Mouse (Mus musculus): ENCODE data around the gene BC055324. TPM values are rescaled to one million over a fixed set of nuclear protein-coding genes. Genes with fewer than 3 reads are reported as not detected.

BC055324 gene
- total RNA-seq, 2 experiments from 2014 or later: 0.96 to 1.2 TPM

- no peak for DNase-seq (ENCODE audit: low spot score in 2 of 2)
- intact Hi-C loops (cut with DNase I): no loop called here
Measured at GRCm38 (mm10) chr1:163964008-163964689, 30.4 kb downstream of the BC055324 start.

GRCm38 (mm10) chr1:163958036-163958435 lies 36.6 kb downstream of the BC055324 start:
- intact Hi-C loops (cut with DNase I): no loop called here
- DNase-seq (ENCODE audit: low spot score in 2 of 2): no peak

DNA sequence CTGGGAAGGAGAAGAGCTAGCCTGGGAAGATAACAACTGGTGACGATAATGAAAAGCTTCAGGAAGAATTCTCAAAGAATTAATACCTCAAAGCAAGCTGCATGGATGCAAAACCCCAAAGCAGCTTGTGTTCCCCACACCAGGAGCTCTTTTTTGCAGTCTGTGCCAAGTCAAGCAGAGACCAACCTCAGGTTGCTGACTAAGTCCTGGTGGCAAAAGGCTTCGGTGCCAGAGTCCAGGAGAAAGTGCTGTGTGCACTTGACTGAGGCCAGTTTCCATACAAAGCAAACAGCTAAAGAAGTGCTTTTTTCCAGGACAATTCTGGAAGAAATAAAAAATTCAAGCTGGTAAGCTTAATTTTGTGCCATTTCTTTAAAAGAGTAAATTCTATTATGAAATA lies 41.2 kb downstream of the BC055324 start:
- no peak for DNase-seq (ENCODE audit: low spot score in 2 of 2)
- intact Hi-C loops (cut with DNase I): no loop called here

DNA sequence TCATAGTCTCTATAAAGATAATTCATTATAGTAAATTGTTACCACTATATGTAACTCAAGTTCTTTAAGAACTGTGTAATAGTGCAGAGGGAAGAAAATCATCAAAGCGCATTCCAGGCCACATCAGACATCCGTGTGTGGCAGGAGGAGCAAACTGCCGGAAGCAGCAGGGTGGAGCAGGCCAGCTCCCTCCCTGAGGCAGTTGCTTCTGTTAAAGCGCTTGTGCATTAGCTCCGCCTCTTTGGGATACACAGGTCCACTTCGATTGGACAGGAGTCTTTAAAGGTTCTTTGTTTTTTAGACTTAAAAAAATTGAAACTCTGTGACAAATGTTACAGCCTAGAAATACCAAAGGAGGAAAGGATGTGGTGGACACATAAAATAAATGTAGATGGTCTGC lies 52.5 kb downstream of the BC055324 start:
- DNase-seq (ENCODE audit: low spot score in 2 of 2): no peak
- intact Hi-C loops (cut with DNase I): no loop called here

DNA sequence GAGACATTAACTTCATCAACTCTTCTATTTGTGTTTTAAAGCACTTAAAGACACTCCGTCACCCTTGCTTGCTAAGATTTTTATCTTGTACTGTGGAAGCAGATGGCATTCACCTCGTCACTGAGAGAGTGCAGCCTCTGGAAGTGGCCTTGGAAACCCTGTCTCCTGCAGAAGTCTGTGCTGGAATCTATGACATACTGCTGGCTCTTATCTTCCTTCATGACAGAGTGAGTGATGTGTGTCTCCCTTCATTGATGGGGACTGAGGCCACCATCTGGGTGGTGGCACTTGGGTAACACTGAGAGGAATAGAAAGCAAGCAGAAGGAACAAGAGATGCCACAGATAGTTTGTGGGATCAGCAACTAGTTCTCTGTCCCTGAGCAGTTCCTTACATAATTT lies 60.0 kb downstream of the BC055324 start:
- intact Hi-C loops (cut with DNase I): no loop called here
- DNase-seq (ENCODE audit: low spot score in 2 of 2): no peak

DNA sequence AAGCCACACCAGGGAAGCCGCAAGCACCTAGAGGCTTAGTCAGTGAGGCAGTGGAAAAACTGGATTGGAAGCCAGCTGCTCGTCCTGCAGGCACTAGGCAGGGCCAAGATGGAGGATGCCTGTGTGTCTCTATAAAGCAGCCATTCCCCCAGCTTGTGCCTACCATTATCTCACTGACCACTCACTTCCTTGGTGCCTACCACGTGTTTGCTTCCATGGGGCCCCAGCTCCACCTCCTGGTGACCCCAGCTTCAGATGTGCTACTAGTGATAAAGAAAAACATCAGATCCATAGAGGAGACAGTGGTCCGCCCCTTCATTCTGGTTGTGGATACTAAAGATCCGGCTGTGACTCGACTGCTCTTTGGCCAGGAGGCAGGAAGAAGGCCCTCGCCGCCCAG lies 62.8 kb downstream of the BC055324 start:
- DNase-seq (ENCODE audit: low spot score in 2 of 2): no peak
- intact Hi-C loops (cut with DNase I): no loop called here

DNA sequence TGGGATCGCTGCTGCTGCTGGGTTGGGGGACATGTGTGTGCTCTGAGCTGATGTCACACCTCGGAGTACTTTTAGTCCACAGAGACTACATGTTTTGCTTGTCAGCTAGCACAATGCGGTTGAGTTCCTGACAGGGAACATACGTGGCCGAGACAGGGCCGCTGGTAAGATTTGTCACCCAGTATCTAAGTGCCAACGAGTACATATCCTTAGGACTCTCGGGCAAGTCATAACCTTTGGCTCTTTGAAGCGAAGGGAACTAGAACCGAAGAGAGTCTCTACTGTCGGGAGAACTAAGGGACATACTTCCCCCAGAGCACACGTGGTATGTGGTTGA lies 64.2 kb downstream of the BC055324 start:
- no peak for DNase-seq (ENCODE audit: low spot score in 2 of 2)
- intact Hi-C loops (cut with DNase I): no loop called here

DNA sequence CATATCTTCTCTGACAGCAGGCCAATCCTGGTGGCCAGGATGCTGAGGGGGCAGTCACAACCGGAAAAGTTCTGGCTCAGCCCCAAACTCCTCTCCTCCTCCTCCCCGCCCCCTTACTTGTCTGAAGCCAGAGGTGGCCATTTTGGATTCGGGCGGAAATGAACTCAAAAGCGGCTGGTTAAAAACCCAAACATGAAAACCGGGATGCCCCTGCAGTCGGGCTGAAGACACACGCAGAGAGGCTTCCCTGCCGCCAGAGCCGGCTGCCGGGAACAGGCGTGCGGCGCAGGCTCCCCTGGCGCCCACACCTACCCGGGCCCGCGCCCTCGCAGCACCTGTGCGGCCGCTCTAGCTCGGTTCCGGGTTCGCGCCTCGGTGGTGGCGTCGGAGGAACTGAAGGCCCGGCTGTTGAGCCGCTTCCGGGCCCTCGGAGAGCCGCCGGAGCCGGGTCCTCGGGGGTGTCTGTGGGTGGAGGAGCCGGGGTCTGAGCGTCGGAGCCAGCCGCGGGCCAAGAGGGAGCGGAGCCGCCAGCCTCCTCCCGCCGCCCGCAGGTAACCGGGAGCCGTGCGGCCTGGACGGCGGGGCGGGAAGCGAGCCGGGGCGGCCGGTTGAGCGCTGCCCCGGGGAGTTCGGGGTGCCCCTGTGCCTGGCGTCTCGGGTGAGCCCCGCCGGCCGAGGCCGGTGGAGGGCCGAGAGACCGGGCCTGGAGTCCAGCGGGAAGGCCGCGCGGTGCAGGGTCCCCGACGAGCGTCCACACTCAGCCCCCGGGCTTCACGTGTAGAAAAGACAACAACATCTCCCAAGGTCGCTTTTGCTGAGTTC lies 64.7 kb downstream of the BC055324 start:
- intact Hi-C loops (cut with DNase I): loop anchor here (1.0 kb wide), 1 partner anchor 65 kb away; no protein-coding TSS in a partner anchor

GRCm38 (mm10) chr1:163928846-163929245 lies 65.8 kb downstream of the BC055324 start, which contains the start of gene Scyl3:
Gene Scyl3, plus strand, starts transcription at chr1:163929100.
- DNase-seq (ENCODE audit: low spot score in 2 of 2): peak; percentile 9 to 17
- intact Hi-C loops (cut with DNase I): loop anchor here (1.0 kb wide), 1 partner anchor 66 kb away; no protein-coding TSS in a partner anchor

More for the DNA sequence above, 64.7 kb downstream of the BC055324 start:
- peak; percentile 90 to 92 for DNase-seq (ENCODE audit: low spot score in 2 of 2)

DNA sequence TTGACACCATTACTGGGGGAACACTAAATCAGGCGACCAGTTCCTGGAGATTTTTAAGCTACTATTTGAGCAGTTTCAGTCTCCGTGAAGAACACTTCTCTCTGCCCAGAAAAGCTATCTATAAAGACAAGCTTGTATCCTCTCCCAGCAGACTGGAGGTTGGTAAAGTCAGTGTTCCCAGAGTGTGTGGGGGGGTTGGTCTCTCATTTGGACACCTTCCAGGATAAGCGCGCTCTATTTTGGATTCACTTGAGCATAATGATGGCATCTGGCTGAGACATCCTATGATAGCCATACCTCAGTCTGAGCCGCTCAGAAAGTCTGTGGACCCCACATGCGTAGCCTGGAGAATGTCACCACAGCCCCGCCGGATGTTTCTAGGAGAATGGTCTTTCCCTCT lies 70.5 kb downstream of the BC055324 start:
- peak; percentile 24 to 36 for DNase-seq (ENCODE audit: low spot score in 2 of 2)
- intact Hi-C loops (cut with DNase I): no loop called here

GRCm38 (mm10) chr1:163917349-163918160 lies 77.0 kb downstream of the BC055324 start:
- intact Hi-C loops (cut with DNase I): no loop called here
- DNase-seq (ENCODE audit: low spot score in 2 of 2): no peak

DNA sequence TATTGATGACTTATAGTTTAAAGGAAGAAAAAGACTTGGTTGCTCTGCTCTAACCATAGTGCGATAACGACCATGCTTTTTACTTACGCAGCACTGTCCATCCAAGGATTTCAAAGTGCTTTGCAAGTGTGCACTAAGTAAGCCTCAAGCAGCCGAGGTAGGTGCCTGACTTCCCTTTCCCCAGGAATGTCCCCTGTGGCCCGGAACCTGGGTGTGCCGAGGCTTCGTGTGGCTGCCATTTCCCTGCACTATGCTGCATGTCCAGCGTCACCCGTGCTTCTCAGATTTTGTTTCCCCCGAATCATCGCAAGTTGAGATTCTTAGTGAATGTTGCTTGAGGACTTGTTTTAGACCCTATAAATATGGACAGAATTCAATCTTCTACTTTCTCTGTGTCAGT lies 82.6 kb downstream of the BC055324 start:
- intact Hi-C loops (cut with DNase I): loop anchor here (5.0 kb wide), 2 partner anchors 80 to 820 kb away; no protein-coding TSS in a partner anchor
- no peak for DNase-seq (ENCODE audit: low spot score in 2 of 2)

DNA sequence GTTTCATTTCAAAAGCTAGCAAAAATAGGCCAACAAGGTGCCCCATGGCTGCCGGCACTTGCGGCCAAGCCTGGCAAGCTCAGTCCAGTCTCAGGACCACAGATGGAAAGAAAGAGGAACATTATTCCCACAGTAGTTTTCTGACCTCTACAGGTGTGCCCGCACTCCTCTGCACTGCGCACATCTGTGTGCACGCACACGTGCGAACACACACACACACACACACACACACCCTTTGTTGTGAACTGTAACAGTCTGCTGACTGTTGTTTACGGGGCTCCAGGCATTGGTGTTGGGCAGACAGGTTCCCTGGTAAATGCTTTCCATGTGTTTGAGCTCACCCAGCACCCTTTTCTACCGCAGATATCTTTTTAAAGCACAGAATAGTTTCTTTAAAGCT lies 83.8 kb downstream of the BC055324 start:
- no peak for DNase-seq (ENCODE audit: low spot score in 2 of 2)
- intact Hi-C loops (cut with DNase I): loop anchor here (1.0 to 5.0 kb wide), 3 partner anchors 78 to 818 kb away; no protein-coding TSS in a partner anchor

- intact Hi-C loops (cut with DNase I): loop anchor here (1.0 to 5.0 kb wide), 3 partner anchors 78 to 818 kb away; no protein-coding TSS in a partner anchor
Measured at GRCm38 (mm10) chr1:163910343-163910742, 84.3 kb downstream of the BC055324 start.

GRCm38 (mm10) chr1:163908389-163908788 lies 86.2 kb downstream of the BC055324 start:
- DNase-seq (ENCODE audit: low spot score in 2 of 2): no peak
- intact Hi-C loops (cut with DNase I): no loop called here

More at GRCm38 (mm10) chr1:163910343-163910742, 84.3 kb downstream of the BC055324 start:
- DNase-seq (ENCODE audit: low spot score in 2 of 2): no peak

DNA sequence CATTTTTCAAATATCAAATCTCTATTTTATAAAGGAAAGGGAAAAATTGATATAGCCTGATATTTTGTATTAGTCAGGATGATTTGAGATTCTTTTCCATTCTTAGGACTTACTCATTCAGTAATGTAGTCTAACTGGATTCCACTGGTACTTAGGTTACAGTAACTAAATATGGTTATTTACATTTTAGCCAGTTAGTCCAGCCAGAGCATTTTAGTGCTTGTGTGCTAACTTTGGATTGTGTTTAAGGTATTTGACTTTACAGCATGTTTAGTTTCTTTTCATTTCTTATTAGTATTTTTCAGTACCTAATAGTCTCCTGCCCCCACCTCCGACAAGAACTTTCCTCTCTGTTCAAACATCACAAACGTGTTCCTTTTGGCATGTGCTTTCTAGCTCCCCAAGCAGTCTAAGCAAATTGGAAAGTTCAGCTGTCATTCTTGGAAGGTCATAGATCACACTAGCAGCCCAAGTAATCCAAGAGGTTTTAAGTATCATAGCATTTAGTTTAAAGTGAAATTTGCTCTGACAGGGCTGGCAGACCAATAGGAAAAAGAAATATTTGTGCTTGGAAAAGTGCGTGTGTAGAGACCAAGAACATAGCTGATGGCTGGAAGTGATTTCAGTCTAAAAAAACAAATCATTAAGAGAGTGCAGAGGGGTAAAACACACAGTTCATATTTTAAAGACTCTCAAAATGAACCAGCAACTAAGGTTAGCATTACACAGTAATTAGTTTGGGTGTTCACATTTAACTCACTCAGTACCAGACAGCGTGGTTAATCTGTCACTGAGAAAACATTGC lies 87.4 kb downstream of the BC055324 start:
- DNase-seq (ENCODE audit: low spot score in 2 of 2): no peak
- intact Hi-C loops (cut with DNase I): no loop called here

DNA sequence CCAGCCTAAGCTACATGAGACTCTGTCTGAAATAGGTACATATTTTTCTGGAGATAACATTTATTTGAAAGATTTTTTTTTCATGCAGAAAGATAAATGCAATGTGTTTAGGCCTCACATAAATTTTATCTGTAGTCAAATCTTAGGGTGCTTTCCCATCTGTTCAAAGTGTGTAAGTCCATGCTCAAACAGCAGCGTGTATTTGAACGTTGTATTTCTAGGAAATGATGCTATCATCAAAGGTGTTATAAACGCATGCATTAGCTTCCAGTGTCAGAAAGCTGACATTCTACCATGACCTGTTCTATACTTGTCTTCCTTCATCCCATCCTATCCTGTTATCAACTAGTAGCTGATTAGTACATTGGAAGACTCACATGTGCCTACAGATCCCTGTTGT lies 91.2 kb downstream of the BC055324 start:
- no peak for DNase-seq (ENCODE audit: low spot score in 2 of 2)
- intact Hi-C loops (cut with DNase I): no loop called here

- intact Hi-C loops (cut with DNase I): no loop called here
- no peak for DNase-seq (ENCODE audit: low spot score in 2 of 2)
Measured at GRCm38 (mm10) chr1:163900168-163900567, 94.4 kb downstream of the BC055324 start.

DNA sequence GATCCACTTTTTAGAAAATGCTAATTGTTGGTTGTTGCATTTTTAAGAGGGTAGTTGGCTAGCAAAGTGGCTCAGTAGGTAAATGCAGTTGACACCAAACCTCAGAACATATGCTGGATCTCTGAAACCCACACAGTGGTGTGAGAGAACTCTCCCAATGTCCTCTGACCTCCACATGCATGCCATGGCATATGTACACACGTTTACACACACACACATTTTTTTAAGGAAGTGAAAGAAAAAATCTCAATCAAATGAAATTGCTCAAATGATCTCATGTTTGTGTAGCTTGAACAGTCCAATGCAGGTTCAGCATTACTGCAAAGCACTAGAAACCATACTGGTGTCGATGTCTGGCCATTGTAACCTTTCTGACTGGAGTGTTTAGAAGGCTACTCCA lies 95.0 kb downstream of the BC055324 start:
- intact Hi-C loops (cut with DNase I): no loop called here
- no peak for DNase-seq (ENCODE audit: low spot score in 2 of 2)

All from left cerebral cortex, postnatal 36 days (tissue).